Mouse (Mus musculus) kidney, embryonic 15.5 days (tissue): ENCODE measurements around the gene Aff1. TPM values are rescaled to one million over a fixed set of nuclear protein-coding genes. Genes with fewer than 3 reads are reported as not detected.

Source experiments
- ATAC-seq: fragments of 200-750 bp; cut with Nextera tagmentation; replicated peaks from 2 replicates; pipeline ENCODE4 v1.8.0; 2017; ENCODE audit warnings: moderate TSS enrichment; ENCODE audit not compliant: low FRiP score
- H3K27ac ChIP-seq: fragments of 300-500 bp; sonication (generic); 2 replicates; pipeline ENCODE4 v1.5.1; 2015; ENCODE audit warnings: mild to moderate bottlenecking, inconsistent platforms
- H3K27me3 ChIP-seq: fragments of 300-500 bp; sonication (generic); 2 replicates; pipeline ENCODE4 v1.6.1; 2015; ENCODE audit warnings: inconsistent platforms
- H3K36me3 ChIP-seq: fragments of 300-500 bp; sonication (generic); 2 replicates; pipeline ENCODE4 v1.6.1; 2015; ENCODE audit warnings: inconsistent platforms
- H3K4me1 ChIP-seq: fragments of 300-500 bp; sonication (generic); 2 replicates; pipeline ENCODE4 v1.6.1; 2015; ENCODE audit warnings: inconsistent platforms
- H3K4me2 ChIP-seq: fragments of 300-500 bp; sonication (generic); 2 replicates; pipeline ENCODE4 v1.6.1; 2015; ENCODE audit warnings: moderate library complexity, mild to moderate bottlenecking, inconsistent platforms
- H3K4me3 ChIP-seq: fragments of 300-500 bp; sonication (generic); replicated peaks from 2 replicates; pipeline ENCODE4 v1.5.1; 2015; ENCODE audit warnings: mild to moderate bottlenecking, inconsistent platforms
- H3K9ac ChIP-seq: fragments of 300-500 bp; sonication (generic); 2 replicates; pipeline ENCODE4 v1.6.1; 2015; ENCODE audit warnings: mild to moderate bottlenecking, inconsistent platforms
- H3K9me3 ChIP-seq: fragments of 300-500 bp; sonication (generic); replicated peaks from 2 replicates; pipeline ENCODE4 v1.6.1; 2016; ENCODE audit warnings: inconsistent platforms
- WGBS: fragments of 180-500 bp; shearing (Covaris S2); methylation state at CpG from one replicate; pipeline ENCODE4 v1.1.7; 2015; ENCODE audit warnings: mixed read lengths; 5-methylcytosine and 5-hydroxymethylcytosine counted together
- polyA plus RNA-seq: library from polyadenylated mRNA; unstranded; fragments of >200 nt; fragmentation: Nextera tagmentation; extraction: Ambion mirVana; gene quantifications from 2 replicates; pipeline ENCODE4 v1.2.1, GENCODE M21; 2015

The Aff1 gene
- polyA plus RNA-seq, 1 experiment from 2014 or later = 12.3 TPM

DNA sequence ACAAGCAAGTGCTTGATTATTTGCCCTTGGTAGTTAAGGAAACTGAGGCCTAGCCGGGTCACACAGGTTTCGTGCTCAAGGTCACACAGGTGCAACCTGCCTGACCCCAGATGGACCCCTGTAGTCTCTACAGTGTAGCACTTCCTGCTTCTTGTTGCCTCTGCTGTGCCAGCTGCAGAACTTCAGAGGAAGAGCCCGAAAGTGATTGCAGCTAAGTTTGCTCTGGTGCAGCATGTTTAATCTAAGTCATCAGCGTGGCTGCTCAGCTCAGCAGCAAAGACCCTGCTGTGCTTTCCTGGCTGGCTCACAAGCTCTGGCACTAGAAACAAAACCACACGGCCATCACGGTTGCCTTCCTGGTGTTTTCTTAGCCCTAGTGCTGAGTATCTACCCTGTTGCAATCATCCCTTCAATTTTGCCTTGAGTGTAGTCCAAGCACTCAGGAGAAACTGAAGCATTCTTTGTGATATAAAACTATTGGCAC, 64.1 kb downstream of the Aff1 start:
- Histone ChIP-seq H3K4me2 (0 out of 2 replicates have a peak overlapping the region, but pooled peaks have one; percentile 20), H3K27me3 (0 out of 2 replicates have a peak, but pooled peaks cover 3% of the 10 kb centered on the region), H3K27ac (no peak overlapping the region), H3K4me1 (peaks cover 55% of the 10 kb centered on the region), H3K4me3 (no peak overlapping the region), H3K9me3 (no peaks in the 10 kb centered on the region), H3K36me3 (no peaks in the 10 kb centered on the region), H3K9ac (no peak overlapping the region)
- no peak for ATAC-seq
- 67% methylated on average over 6 of the region's 6 CpGs for WGBS

GRCm38 (mm10) chr5:103758491-103758890, 66.3 kb downstream of the Aff1 start:
- H3K27ac ChIP-seq = no peak overlapping the region
- H3K4me1 ChIP-seq = peaks cover 55% of the 10 kb centered on the region
- no peaks in the 10 kb centered on the region for H3K36me3 ChIP-seq
- ATAC-seq = no peak
- WGBS = 58% methylated on average over 4 of the region's 4 CpGs
- H3K4me2 ChIP-seq = no peak overlapping the region
- no peaks in the 10 kb centered on the region for H3K27me3 ChIP-seq
- no peaks in the 10 kb centered on the region for H3K9me3 ChIP-seq
- H3K9ac ChIP-seq = no peak overlapping the region
- H3K4me3 ChIP-seq = no peak overlapping the region

DNA sequence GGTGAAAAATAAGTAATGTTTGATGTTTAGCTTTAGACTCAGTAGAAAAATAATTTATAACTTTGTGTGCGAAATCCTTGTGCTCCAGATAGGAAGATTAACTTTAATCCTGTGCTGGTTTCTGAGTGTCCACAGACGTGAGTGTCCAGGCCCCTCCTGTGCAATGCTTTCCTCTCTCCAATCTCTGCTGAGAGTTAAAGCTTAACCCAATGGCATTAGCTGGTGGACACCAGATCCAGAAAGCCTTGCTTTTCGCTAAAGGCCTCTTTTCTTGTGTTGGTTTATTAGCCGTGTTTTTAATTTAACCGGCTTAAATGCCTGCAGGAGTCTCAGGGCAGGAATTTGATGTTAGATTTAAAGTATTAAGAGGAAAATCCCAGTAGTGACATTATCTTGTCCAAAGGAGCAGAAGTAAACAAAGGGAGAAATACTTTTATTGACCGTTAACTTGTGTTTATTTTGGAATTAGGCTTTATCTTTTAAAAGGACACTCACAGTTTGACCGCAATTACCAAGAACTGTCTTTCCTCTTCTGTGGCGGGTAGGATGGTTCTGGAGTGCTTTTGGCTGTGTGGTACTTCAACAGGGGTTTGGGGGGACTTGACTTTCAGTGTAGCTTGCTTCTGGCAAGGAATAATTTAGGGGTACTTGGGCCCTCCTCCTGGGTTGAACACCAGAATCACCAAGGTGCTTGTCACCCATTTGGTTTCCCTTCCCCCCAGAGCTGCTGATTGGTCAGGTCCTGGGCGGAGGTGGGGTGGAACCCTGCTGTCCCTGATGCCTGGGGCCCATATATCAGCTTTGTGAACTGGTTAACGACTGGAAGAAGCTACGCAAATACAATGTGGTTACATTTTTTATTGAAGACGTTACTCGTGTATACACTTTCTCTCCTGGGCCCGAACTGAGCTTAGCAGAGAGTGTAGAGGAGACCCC, 67.6 kb downstream of the Aff1 start:
- peak overlapping the region; percentile 37 for H3K4me3 ChIP-seq
- H3K27ac ChIP-seq = peak overlapping the region; percentile 85
- no peaks in the 10 kb centered on the region for H3K36me3 ChIP-seq
- WGBS = 36% methylated on average over 14 of the region's 14 CpGs
- peak; percentile 73 for ATAC-seq
- no peaks in the 10 kb centered on the region for H3K27me3 ChIP-seq
- H3K9me3 ChIP-seq = no peaks in the 10 kb centered on the region
- H3K4me2 ChIP-seq = peak overlapping the region; percentile 63
- 0 out of 2 replicates have a peak overlapping the region, but pooled peaks have one; percentile 18 for H3K9ac ChIP-seq
- H3K4me1 ChIP-seq = peaks cover 55% of the 10 kb centered on the region

DNA sequence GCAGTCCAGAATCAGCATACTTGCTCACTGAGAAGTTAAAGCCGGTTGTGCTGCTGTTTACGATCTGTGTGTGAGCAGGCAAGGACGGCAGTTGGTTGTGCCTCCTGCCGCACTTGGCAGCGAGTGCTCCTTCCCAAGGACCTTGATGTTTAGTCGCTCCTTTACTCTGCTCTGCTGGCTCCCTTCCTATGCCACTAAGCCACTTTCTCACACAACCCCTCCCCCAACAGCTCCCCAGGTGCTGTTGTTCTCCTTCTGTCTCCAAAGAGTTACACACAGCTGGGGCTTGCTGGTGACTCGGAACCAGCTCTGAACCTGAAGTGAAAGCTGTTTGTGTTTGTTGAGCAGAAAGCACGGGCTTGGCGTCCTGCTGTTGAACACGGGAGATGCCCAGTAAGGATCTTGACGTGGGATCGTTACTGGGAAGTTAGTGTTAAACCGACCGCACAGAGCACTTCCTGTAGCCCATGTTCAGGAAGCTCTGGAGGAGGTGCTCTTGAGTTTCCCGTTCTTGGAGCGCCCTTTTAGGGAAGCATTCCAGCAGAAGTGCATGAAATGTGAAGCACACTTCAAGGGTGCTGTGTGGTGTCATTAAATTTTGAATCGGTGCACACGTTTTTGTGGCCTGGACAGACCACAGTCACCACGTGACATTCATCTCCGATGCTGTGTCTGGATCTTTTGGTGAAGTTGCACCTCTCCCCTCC, 68.4 kb downstream of the Aff1 start:
- WGBS = 1% methylated on average over 20 of the region's 20 CpGs
- H3K9ac ChIP-seq = peak overlapping the region; percentile 18; the same call in 1 of the 2 replicates
- H3K4me1 ChIP-seq = peaks cover 54% of the 10 kb centered on the region
- H3K4me2 ChIP-seq = peak overlapping the region; percentile 63
- peak overlapping the region; percentile 37 for H3K4me3 ChIP-seq
- H3K9me3 ChIP-seq = no peaks in the 10 kb centered on the region
- peak overlapping the region; percentile 85 for H3K27ac ChIP-seq
- no peaks in the 10 kb centered on the region for H3K36me3 ChIP-seq
- no peaks in the 10 kb centered on the region for H3K27me3 ChIP-seq
- peak; percentile 77 for ATAC-seq

DNA sequence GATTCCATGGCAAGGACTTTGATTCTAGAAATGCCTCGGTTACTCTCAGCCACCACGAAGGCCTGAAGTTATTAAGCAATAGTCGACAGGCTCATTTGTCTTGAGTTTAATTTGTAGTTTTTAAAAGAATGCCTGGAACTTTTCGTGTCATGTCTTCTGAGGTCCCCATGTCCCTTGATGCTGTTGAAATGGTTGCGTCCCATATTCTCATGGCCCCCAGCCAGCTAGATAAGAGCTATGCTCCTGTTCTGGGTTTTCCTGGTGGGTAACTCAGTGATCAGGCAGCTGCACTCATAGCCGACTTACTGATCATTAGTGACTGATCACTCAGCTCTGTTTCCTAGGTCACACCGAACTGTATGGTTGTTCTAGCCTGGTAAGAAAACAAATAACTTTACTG, 69.6 kb downstream of the Aff1 start:
- no peak overlapping the region for H3K4me2 ChIP-seq
- H3K27ac ChIP-seq = no peak overlapping the region
- ATAC-seq = no peak
- peaks cover 47% of the 10 kb centered on the region for H3K4me1 ChIP-seq
- no peaks in the 10 kb centered on the region for H3K27me3 ChIP-seq
- 79% methylated on average over 7 of the region's 7 CpGs for WGBS
- H3K36me3 ChIP-seq = peaks cover 7% of the 10 kb centered on the region; the same call in 1 of the 2 replicates
- H3K9ac ChIP-seq = no peak overlapping the region
- peaks cover 5% of the 10 kb centered on the region for H3K9me3 ChIP-seq
- H3K4me3 ChIP-seq = no peak overlapping the region

- H3K9me3 ChIP-seq = peaks cover 5% of the 10 kb centered on the region
- H3K4me2 ChIP-seq = no peak overlapping the region
- no peak overlapping the region for H3K4me3 ChIP-seq
- H3K4me1 ChIP-seq = peaks cover 38% of the 10 kb centered on the region
- peaks cover 7% of the 10 kb centered on the region; the same call in 1 of the 2 replicates for H3K36me3 ChIP-seq
- H3K9ac ChIP-seq = no peak overlapping the region
- ATAC-seq = no peak
- WGBS = 81% methylated on average over 4 of the region's 4 CpGs
- H3K27me3 ChIP-seq = no peaks in the 10 kb centered on the region
- no peak overlapping the region for H3K27ac ChIP-seq
Observed at GRCm38 (mm10) chr5:103762850-103763254, 70.7 kb downstream of the Aff1 start.

GRCm38 (mm10) chr5:103765356-103765755, 73.2 kb downstream of the Aff1 start:
- Histone ChIP-seq H3K4me1 (peaks cover 32% of the 10 kb centered on the region), H3K36me3 (peaks cover 7% of the 10 kb centered on the region; the same call in 1 of the 2 replicates), H3K27ac (no peak overlapping the region), H3K9me3 (peaks cover 5% of the 10 kb centered on the region), H3K4me2 (no peak overlapping the region), H3K4me3 (no peak overlapping the region), H3K9ac (no peak overlapping the region), H3K27me3 (no peaks in the 10 kb centered on the region)
- 86% methylated on average over 4 of the region's 4 CpGs for WGBS
- no peak for ATAC-seq

DNA sequence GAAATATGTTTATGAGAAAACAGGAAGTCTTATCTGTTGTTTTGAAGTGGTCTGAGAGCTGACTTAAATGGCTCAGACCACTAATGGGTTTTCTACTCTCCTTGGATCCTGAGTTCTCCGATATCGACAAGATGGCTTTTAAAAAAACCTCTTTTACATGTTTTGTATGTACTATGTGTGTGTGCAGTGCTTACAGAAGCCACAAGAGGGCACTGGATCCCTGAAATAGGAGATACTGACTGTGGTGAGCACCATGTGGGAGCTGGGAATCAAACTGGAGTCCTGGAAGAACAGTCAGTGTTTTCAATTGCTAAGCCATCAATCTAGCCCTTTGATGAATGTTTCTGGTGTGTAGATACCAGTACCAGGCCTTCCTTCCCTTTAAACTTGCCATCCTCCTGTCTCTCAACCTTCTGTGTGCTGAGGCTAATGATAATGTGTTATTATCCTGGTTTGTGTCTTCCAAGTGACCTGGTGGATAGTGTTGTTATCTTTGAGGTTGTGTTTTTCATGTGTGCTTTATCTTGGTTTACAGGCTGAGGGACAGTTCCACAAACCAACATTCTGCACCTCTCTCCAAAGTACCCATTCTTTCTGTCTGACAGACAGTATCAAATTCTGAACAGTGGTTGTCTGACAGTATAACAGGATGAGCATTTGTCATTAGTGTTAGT, 73.7 kb downstream of the Aff1 start:
- Histone ChIP-seq H3K36me3 (peaks cover 7% of the 10 kb centered on the region; the same call in 1 of the 2 replicates), H3K4me1 (peaks cover 29% of the 10 kb centered on the region), H3K4me3 (no peak overlapping the region), H3K27ac (no peak overlapping the region), H3K4me2 (no peak overlapping the region), H3K27me3 (no peaks in the 10 kb centered on the region), H3K9me3 (peaks cover 5% of the 10 kb centered on the region), H3K9ac (no peak overlapping the region)
- no peak for ATAC-seq
- 95% methylated on average over 2 of the region's 2 CpGs for whole genome bisulfite sequencing

- ATAC-seq = no peak
- Histone ChIP-seq H3K9me3 (peaks cover 5% of the 10 kb centered on the region), H3K27ac (no peak overlapping the region), H3K36me3 (peaks cover 7% of the 10 kb centered on the region; the same call in 1 of the 2 replicates), H3K4me2 (no peak overlapping the region), H3K27me3 (no peaks in the 10 kb centered on the region), H3K9ac (no peak overlapping the region), H3K4me3 (no peak overlapping the region), H3K4me1 (peaks cover 31% of the 10 kb centered on the region)
- WGBS = 95% methylated on average over 4 of the region's 4 CpGs
Observed at GRCm38 (mm10) chr5:103766432-103766815, 74.2 kb downstream of the Aff1 start.

- peaks cover 47% of the 10 kb centered on the region for H3K4me1 ChIP-seq
- peaks cover 5% of the 10 kb centered on the region for H3K9me3 ChIP-seq
- no peak overlapping the region for H3K27ac ChIP-seq
- H3K36me3 ChIP-seq = peaks cover 7% of the 10 kb centered on the region; the same call in 1 of the 2 replicates
- 70% methylated on average over 3 of the region's 3 CpGs for WGBS
- ATAC-seq = no peak
- H3K9ac ChIP-seq = no peak overlapping the region
- H3K4me2 ChIP-seq = no peak overlapping the region
- H3K27me3 ChIP-seq = no peaks in the 10 kb centered on the region
- no peak overlapping the region for H3K4me3 ChIP-seq
Observed at GRCm38 (mm10) chr5:103768961-103769360, 76.8 kb downstream of the Aff1 start.

GRCm38 (mm10) chr5:103769701-103770100, 77.5 kb downstream of the Aff1 start:
- H3K9me3 ChIP-seq = peaks cover 5% of the 10 kb centered on the region
- peaks cover 54% of the 10 kb centered on the region for H3K4me1 ChIP-seq
- 0 out of 2 replicates have a peak overlapping the region, but pooled peaks have one; percentile 1 for H3K27ac ChIP-seq
- ATAC-seq = no peak
- H3K27me3 ChIP-seq = no peaks in the 10 kb centered on the region
- H3K4me3 ChIP-seq = no peak overlapping the region
- H3K9ac ChIP-seq = no peak overlapping the region
- H3K4me2 ChIP-seq = no peak overlapping the region
- peaks cover 7% of the 10 kb centered on the region; the same call in 1 of the 2 replicates for H3K36me3 ChIP-seq
- 69% methylated on average over 9 of the region's 9 CpGs for WGBS
